Mouse (Mus musculus) midbrain, embryonic 10.5 days (tissue): ENCODE results near the gene Vmn2r6. TPM values are rescaled to one million over a fixed set of nuclear protein-coding genes. Genes with fewer than 3 reads are reported as not detected.
A peak's percentile ranks its signal among the peaks of the same experiment; 100 is the strongest.
"Not testable (repeated sequence)": the region's sequence is repeated elsewhere in the genome, so short reads cannot be mapped to it uniquely, and the experiment has no call there.

Experiments
- DNase-seq: peaks from one replicate; pipeline ENCODE4 v3.0.0-alpha.2; 2017; ENCODE audit warnings: low spot score
- H3K27ac ChIP-seq: fragments of 300-500 bp; sonication (generic); replicated peaks from 2 replicates; pipeline ENCODE4 v1.5.1; 2016; ENCODE audit warnings: mild to moderate bottlenecking
- H3K27me3 ChIP-seq: fragments of 300-500 bp; sonication (generic); 2 replicates; pipeline ENCODE4 v1.6.1; 2016; ENCODE audit warnings: low read depth, mild to moderate bottlenecking; ENCODE audit not compliant: poor library complexity, severe bottlenecking
- H3K36me3 ChIP-seq: fragments of 300-500 bp; sonication (generic); 2 replicates; pipeline ENCODE4 v1.6.1; 2016; ENCODE audit warnings: mild to moderate bottlenecking, moderate library complexity
- H3K4me1 ChIP-seq: fragments of 300-500 bp; sonication (generic); 2 replicates; pipeline ENCODE4 v1.6.1; 2016
- H3K4me3 ChIP-seq: fragments of 300-500 bp; sonication (generic); 2 replicates; pipeline ENCODE4 v1.5.1; 2016; ENCODE audit warnings: mild to moderate bottlenecking, moderate library complexity
- H3K9me3 ChIP-seq: fragments of 300-500 bp; sonication (generic); replicated peaks from 2 replicates; pipeline ENCODE4 v1.6.1; 2016; ENCODE audit warnings: mild to moderate bottlenecking
- WGBS: fragments of 180-500 bp; shearing (Covaris S2); methylation state at CpG from one replicate; pipeline ENCODE4 v1.1.7; 2016; 5-methylcytosine and 5-hydroxymethylcytosine counted together
- polyA plus RNA-seq: library from polyadenylated mRNA; unstranded; fragments of >200 nt; fragmentation: Nextera tagmentation; extraction: Ambion mirVana; gene quantifications from 2 replicates; pipeline ENCODE4 v1.2.1, GENCODE M21; 2016

Vmn2r6 gene
- polyA plus RNA-seq, result not detected in 2 replicates

- H3K9me3 ChIP-seq, H3K36me3 ChIP-seq, H3K4me1 ChIP-seq, DNase-seq, H3K27me3 ChIP-seq, H3K4me3 ChIP-seq, H3K27ac ChIP-seq: not testable (repeated sequence)
- WGBS, result 89% methylated on average over 2 of the region's 2 CpGs
Measured at GRCm38 (mm10) chr3:64565730-64566129, at the start of gene Vmn2r6. TSS of gene Vmn2r6 (minus strand) at chr3:64565830.

GRCm38 (mm10) chr3:64587618-64588017 is 22.0 kb upstream of the Vmn2r6 start:
- Histone ChIP-seq H3K27ac (no peak overlapping the region), H3K36me3 (no peaks in the 10 kb centered on the region), H3K4me3 (no peak overlapping the region), H3K27me3 (no peaks in the 10 kb centered on the region), H3K4me1 (no peaks in the 10 kb centered on the region), H3K9me3 (peaks cover 14% of the 10 kb centered on the region; the same call in 1 of the 2 replicates)
- DNase-seq, result peak; percentile 13
- WGBS, result 77% methylated on average over 9 of the region's 9 CpGs

- DNase-seq, H3K4me1 ChIP-seq, H3K4me3 ChIP-seq, H3K27me3 ChIP-seq, H3K9me3 ChIP-seq, H3K36me3 ChIP-seq, H3K27ac ChIP-seq: not testable (repeated sequence)
- WGBS, result 68% methylated on average over 2 of the region's 2 CpGs
Measured at GRCm38 (mm10) chr3:64568793-64569192, 3.2 kb upstream of the Vmn2r6 start.

GRCm38 (mm10) chr3:64523585-64523984 is 42.0 kb downstream of the Vmn2r6 start:
- not testable (repeated sequence) for H3K27ac ChIP-seq, H3K4me3 ChIP-seq, DNase-seq, H3K4me1 ChIP-seq, H3K27me3 ChIP-seq, H3K36me3 ChIP-seq, H3K9me3 ChIP-seq
- 83% methylated on average over 1 of the region's 1 CpGs for WGBS

- H3K27ac ChIP-seq, H3K36me3 ChIP-seq, H3K4me1 ChIP-seq, H3K27me3 ChIP-seq, H3K9me3 ChIP-seq, DNase-seq, H3K4me3 ChIP-seq: not testable (repeated sequence)
- WGBS, result 73% methylated on average over 1 of the region's 2 CpGs
Measured at GRCm38 (mm10) chr3:64509742-64510141, 55.9 kb downstream of the Vmn2r6 start, which contains the start of gene Vmn2r5. TSS of gene Vmn2r5 (minus strand) at chr3:64509842.

Other genes starting within 250 kb of the Vmn2r6 start
- gene Vmn2r4, start 150.5 kb downstream of the Vmn2r6 start, polyA plus RNA-seq, result not detected in 2 replicates
- gene Vmn2r5, start 56.0 kb downstream of the Vmn2r6 start, polyA plus RNA-seq, result not detected in 2 replicates